Mouse (Mus musculus) right cerebral cortex, postnatal 4 days (tissue): ENCODE data around the gene Fank1.
A peak's percentile ranks its signal among the peaks of the same experiment; 100 is the strongest.

Source experiments
- DNase-seq: peaks from one replicate; pipeline ENCODE4 v3.0.0-alpha.2; 2022

Fank1 gene

GRCm38 (mm10) chr7:133775179-133775578, 1.5 kb upstream of the Fank1 start:
- DNase-seq, result no peak

- DNase-seq, result peak; percentile 45
These were observed 650 bp upstream of the Fank1 start for GRCm38 (mm10) chr7:133775796-133776625.

DNA sequence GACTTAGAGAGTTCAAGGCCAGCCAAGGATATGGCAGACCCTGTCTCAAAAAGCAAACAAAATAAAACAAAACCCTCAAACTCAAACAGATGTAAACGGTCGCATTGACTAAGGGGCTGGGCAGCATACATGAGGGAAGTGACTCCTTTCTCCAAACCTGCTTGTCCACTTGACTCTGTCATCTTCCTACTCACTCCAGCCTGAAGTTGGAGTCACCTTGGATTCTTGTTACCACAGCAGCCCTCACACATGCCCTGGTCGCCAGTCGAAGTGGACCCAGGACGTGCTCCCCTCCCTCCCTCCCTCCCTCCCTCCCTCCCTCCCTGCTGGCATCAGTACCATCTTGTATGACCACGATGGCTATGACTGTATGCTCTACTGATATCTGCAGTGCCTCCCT, 4.9 kb downstream of the Fank1 start:
- DNase-seq, result no peak

DNA sequence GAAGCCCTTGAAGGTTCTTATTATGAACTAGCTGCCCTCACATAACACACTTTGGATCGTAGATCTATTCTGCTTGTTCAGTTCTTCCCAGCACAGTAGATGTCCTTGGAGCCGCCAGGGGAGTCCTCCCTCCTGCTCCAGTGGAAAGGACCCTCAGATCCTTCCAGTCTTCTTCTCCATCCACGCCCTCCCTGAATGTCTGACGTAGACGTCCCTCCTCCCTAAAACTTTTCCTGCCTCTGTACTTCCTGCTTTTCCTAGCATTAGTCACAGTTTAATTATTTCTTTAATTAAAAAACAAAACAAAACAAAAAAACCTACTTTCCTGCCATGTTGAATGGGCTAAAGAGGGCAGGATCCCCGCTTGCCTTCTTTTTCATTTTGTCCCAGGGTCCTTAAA, 5.3 kb downstream of the Fank1 start:
- DNase-seq, result no peak

DNA sequence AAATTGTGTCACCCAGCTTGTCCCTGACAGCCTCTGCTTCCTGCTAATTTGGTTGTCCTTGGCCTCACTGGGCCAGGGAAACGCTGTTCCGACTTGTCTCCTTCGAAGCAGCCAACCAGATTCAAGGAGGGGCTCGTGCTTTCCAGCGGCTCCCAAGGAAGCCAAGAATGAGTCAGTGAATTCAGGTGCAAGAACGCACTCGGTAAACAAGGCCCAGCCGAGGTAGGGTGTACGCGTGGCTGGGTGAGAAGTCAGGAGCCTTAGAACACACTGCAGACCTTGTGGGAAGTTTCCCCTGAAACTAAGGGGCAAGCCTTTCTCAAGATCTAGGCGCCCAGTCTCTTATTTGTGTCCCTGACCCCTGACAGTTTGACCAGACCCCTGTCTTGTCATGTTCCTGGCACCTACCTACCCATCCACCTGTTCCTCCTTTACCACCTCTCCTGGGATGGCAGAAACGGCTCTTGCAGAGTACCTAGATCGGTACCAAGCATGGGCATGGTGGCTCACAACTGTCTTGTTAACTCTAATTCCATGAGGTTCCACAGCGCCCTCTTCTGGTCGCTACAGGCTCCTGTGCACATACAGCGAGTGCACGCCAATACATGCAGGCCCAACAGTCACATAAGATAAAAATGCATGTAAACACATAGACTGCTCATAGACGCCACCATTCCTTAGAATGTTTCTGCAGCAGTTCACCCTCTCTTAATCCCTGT, 6.2 kb downstream of the Fank1 start, which contains the start of gene Dhx32:
Dhx32 (minus strand) TSS at position 10 of the 719 bp plus-strand sequence.
- DNase-seq, result peak; percentile 83

DNA sequence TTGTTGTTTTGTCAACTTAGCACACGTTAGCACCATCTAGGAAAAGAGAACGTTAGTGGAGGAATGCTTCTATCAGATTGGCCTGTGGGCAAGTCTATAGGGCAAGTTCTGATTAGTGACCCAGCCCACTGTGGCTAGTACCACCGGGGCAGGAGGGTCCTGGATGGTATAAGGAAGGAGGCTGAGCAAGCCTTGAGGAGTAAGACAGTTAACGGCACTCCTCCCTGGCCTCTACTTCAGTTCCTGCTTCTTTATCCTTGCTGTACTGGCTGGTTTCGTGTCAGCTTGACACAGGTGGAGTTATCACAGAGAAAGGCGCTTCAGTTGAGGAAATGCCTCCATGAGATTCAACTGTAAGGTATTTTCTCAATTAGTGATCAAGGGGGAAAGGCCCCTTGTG, 10.9 kb downstream of the Fank1 start:
- no peak for DNase-seq

- DNase-seq, result no peak
These were observed 11.5 kb downstream of the Fank1 start for GRCm38 (mm10) chr7:133788147-133788546.

- DNase-seq, result no peak
These were observed 13.5 kb downstream of the Fank1 start for GRCm38 (mm10) chr7:133790171-133790570.

GRCm38 (mm10) chr7:133790608-133791229, 14.1 kb downstream of the Fank1 start:
- DNase-seq, result no peak

- no peak for DNase-seq
These were observed 16.1 kb downstream of the Fank1 start for GRCm38 (mm10) chr7:133792771-133793170.

DNA sequence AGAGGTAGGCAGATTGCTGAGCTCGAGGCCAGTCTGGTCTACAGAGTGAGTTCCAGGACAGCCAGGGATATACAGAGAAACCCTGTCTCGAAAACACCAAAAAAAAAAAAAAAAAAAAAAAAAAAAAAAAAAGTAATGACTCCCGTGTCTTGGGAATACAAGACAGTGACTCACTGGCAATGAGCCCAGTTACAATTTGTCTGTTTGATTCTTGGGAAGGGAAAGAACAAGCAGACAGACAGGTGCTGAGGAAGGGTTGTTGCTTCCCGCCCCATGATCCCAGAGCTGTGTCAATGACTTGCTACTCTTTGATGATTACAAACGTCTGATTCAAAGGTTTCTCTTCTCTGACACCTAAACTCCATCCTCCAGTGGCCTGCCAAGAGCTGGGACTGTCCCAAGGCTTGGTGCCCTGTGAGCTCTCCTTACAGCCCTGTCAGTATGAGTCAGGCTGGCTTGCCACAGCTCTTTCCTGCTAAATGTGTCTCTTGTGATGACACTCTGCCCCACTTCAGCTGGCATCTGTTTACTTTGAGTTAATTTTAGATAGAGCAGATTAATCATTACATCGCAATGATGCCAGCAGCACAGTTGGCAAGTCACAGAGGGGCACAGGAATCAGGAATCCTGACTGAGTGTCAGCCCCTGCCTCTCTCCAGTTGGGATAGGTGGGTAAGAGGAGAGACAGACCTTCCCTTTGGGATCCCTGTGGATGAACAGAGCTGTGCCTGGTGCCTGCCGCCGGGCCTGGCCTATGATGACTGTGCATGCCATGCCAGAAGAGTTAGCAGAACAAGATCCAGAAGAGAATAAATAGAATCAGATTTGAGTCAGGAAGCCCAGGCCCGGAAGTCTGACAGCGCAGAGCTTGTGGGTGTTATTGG, 16.8 kb downstream of the Fank1 start:
- DNase-seq, result no peak

DNA sequence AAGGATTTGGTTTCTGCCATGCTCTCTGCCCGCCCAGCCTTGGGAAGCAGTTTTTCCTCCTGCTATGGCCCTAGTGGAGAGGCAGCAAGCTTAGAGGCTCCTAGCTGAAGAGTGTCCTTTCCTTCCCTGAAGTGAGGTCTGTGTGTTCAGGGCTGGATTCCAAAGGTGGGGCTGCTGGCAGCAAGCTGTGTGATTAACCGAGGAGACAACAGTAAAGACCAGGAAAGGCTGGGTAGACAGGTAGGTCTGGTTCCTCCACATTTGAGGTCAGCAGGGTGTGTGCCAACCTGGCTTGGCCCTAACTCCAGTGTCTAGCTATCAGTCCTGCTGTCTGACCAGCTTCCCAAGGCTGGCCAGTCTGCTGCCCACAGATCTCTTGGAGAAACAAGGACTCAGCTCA, 18.1 kb downstream of the Fank1 start:
- DNase-seq, result no peak

DNA sequence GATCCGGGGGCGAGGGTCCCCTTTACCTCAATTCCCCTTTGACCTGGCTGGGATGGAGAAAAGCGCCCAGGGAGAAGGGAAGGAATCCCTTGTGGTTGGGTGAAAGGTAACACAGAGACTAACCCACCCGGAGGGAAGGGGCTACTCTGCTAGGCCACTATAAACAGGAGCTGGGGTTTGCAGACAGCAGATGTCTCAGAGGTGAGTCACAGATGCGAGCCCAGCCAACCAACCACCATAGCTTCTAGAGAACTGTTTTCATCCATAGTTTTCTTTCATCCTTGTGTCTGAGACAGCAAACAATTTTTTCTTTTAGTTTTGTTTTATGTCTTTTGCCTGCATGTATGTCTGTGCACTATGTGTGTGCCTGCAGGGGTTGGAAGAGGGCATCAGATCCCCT, 23.3 kb downstream of the Fank1 start:
- DNase-seq, result no peak

GRCm38 (mm10) chr7:133801823-133802222, 25.2 kb downstream of the Fank1 start:
- DNase-seq, result peak; percentile 23

GRCm38 (mm10) chr7:133805614-133806175, 29.0 kb downstream of the Fank1 start:
- peak; percentile 74 for DNase-seq

GRCm38 (mm10) chr7:133812927-133813326, 36.3 kb downstream of the Fank1 start:
- no peak for DNase-seq

- no peak for DNase-seq
These were observed 36.7 kb downstream of the Fank1 start for GRCm38 (mm10) chr7:133813331-133813730.

- no peak for DNase-seq
These were observed 47.1 kb downstream of the Fank1 start for GRCm38 (mm10) chr7:133823751-133824150.

GRCm38 (mm10) chr7:133824579-133824978, 47.9 kb downstream of the Fank1 start:
- DNase-seq, result no peak

- DNase-seq, result no peak
These were observed 51.9 kb downstream of the Fank1 start for GRCm38 (mm10) chr7:133828514-133828913.

GRCm38 (mm10) chr7:133829579-133829978, 52.9 kb downstream of the Fank1 start:
- no peak for DNase-seq

DNA sequence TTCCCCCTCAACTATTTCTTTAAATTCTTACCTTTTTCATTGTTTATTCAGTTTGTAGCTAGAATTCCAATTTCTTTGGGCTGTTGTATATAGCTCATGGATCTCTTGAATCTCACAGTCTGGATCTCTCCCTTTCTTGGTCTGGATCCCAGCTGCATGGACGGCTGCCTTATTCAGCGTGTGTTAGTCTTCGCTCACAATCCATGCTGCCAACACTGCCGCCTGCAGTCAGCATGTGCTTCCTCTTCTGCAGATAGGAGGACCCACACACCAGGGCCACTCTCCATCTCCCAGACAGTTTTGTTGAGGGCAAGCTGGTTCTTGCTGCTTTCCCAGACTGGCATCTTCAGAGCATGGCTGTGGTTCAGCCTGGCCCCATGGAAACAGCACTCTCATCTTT, 62.9 kb downstream of the Fank1 start:
- DNase-seq, result peak; percentile 61
